In genomic region chr12:3579958-3580530, GRCm38 (mm10) we compare ENCODE assay signal across 12 mouse cellular contexts.
"Had no signal": no experiment of that assay in that cellular context is flagged by ENCODE, and none has a peak within 500 bp of the region (broad histone marks: within the 10 kb centered on the region; RNA-seq: fewer than 3 reads in every experiment).

No protein-coding gene starts in this region.

- H3K27me3 ChIP-seq: kidney, embryonic 15.5 days; limb, embryonic 15.5 days; liver, embryonic 12.5 days; midbrain, embryonic 13.5 days; neural tube, embryonic 12.5 days; stomach, embryonic 15.5 days had no signal

- H3K27ac ChIP-seq: kidney, embryonic 15.5 days; left cerebral cortex, adult 2 months; limb, embryonic 15.5 days; liver, embryonic 12.5 days; midbrain, embryonic 13.5 days; neural tube, embryonic 12.5 days; stomach, embryonic 15.5 days had no signal

- DNase-seq: kidney, postnatal 14 days; lung, postnatal 36 days; thymus, adult 2 months; thymus, postnatal 25 days had no signal

- H3K9ac ChIP-seq: kidney, embryonic 15.5 days; limb, embryonic 15.5 days; liver, embryonic 12.5 days; midbrain, embryonic 13.5 days; neural tube, embryonic 12.5 days; stomach, embryonic 15.5 days had no signal

- H3K4me3 ChIP-seq: kidney, embryonic 15.5 days; left cerebral cortex, adult 2 months; limb, embryonic 15.5 days; liver, embryonic 12.5 days; midbrain, embryonic 13.5 days; myocyte; neural tube, embryonic 12.5 days; stomach, embryonic 15.5 days had no signal

- H3K36me3 ChIP-seq: limb, embryonic 15.5 days; liver, embryonic 12.5 days; midbrain, embryonic 13.5 days; neural tube, embryonic 12.5 days; stomach, embryonic 15.5 days had no signal

- H3K4me1 ChIP-seq: neural tube, embryonic 12.5 days had no signal
